Mouse (Mus musculus) intestine, postnatal 0 days (tissue): ENCODE results near the gene Slc43a1. TPM values are rescaled to one million over a fixed set of nuclear protein-coding genes. Genes with fewer than 3 reads are reported as not detected.
"Not testable (repeated sequence)": the region's sequence is repeated elsewhere in the genome, so short reads cannot be mapped to it uniquely, and the experiment has no call there.

Experiments used
- ATAC-seq: fragments of 200-750 bp; cut with Nextera tagmentation; 2 replicates; pipeline ENCODE4 v1.8.0; 2017; ENCODE audit warnings: mild to moderate bottlenecking, moderate TSS enrichment, moderate library complexity
- H3K27ac ChIP-seq: fragments of 300-500 bp; sonication (generic); 2 replicates; pipeline ENCODE4 v1.5.1; 2014; ENCODE audit warnings: mild to moderate bottlenecking, low read depth, low read length, moderate library complexity
- H3K27me3 ChIP-seq: fragments of 300-500 bp; sonication (generic); replicated peaks from 2 replicates; pipeline ENCODE4 v1.6.1; 2014; ENCODE audit warnings: low read length, mixed read lengths; ENCODE audit not compliant: control insufficient read depth, insufficient read depth
- H3K36me3 ChIP-seq: fragments of 300-500 bp; sonication (generic); 2 replicates; pipeline ENCODE4 v1.6.1; 2014; ENCODE audit warnings: mild to moderate bottlenecking, moderate library complexity; ENCODE audit not compliant: control insufficient read depth, insufficient read depth
- H3K4me1 ChIP-seq: fragments of 300-500 bp; sonication (generic); replicated peaks from 2 replicates; pipeline ENCODE4 v1.6.1; 2014; ENCODE audit warnings: antibody characterized with exemption, low read length, mixed read lengths; ENCODE audit not compliant: control insufficient read depth, insufficient read depth
- H3K4me2 ChIP-seq: fragments of 300-500 bp; sonication (generic); replicated peaks from 2 replicates; pipeline ENCODE4 v1.6.1; 2014; ENCODE audit warnings: low read depth, mild to moderate bottlenecking, moderate library complexity
- H3K4me3 ChIP-seq: fragments of 300-500 bp; sonication (generic); 2 replicates; pipeline ENCODE4 v1.5.1; 2014; ENCODE audit warnings: low read depth, low read length
- H3K9ac ChIP-seq: fragments of 300-500 bp; sonication (generic); 2 replicates; pipeline ENCODE4 v1.6.1; 2014; ENCODE audit warnings: mild to moderate bottlenecking, low read depth, low read length
- H3K9me3 ChIP-seq: fragments of 300-500 bp; sonication (generic); 2 replicates; pipeline ENCODE4 v1.6.1; 2016; ENCODE audit warnings: mixed run types; ENCODE audit not compliant: control insufficient read depth
- CTCF ChIP-seq: sonication (generic); IDR thresholded peaks from 2 replicates; pipeline ENCODE4 v1.5.1; 2016; ENCODE audit warnings: low read depth, mild to moderate bottlenecking, control low read depth, antibody characterized with exemption, moderate library complexity
- WGBS: fragments of 180-500 bp; shearing (Covaris S2); extraction: QIAGEN DNeasy Blood & Tissue Kit; methylation state at CpG from one replicate; pipeline ENCODE4 v1.1.7; 2014; 5-methylcytosine and 5-hydroxymethylcytosine counted together
- polyA plus RNA-seq: library from polyadenylated mRNA; unstranded; fragments of >200 nt; fragmentation: Nextera tagmentation; extraction: Ambion mirVana; gene quantifications from 2 replicates; pipeline ENCODE4 v1.2.1, GENCODE M21; 2015

Gene Slc43a1
- polyA plus RNA-seq, 1 experiment from 2014 or later: 4.1 TPM

- H3K27me3 ChIP-seq: no peaks in the 10 kb centered on the region
- no peaks in the 10 kb centered on the region; the same call in 1 of the 2 replicates for H3K4me1 ChIP-seq
- peak within 1 kb of the TSS; percentile 62 for H3K4me3 ChIP-seq
- no peak for TF ChIP-seq CTCF
- WGBS: 1% methylated on average over 21 of the region's 21 CpGs
- H3K36me3 ChIP-seq: no peaks in the 10 kb centered on the region
- peak within 1 kb of the TSS; percentile 38 for H3K9ac ChIP-seq
- peaks cover 13% of the 10 kb centered on the region; the same call in 1 of the 2 replicates for H3K9me3 ChIP-seq
- ATAC-seq: peak; percentile 46
- peak within 1 kb of the TSS; percentile 92 for H3K4me2 ChIP-seq
- peak within 1 kb of the TSS; percentile 69 for H3K27ac ChIP-seq
These were observed 40.1 kb upstream of the Slc43a1 start, which contains the start of gene Ube2l6 for GRCm38 (mm10) chr2:84798493-84798921. Gene Ube2l6, plus strand, starts transcription at chr2:84798828.

GRCm38 (mm10) chr2:84799041-84799561 lies 39.5 kb upstream of the Slc43a1 start:
- peak overlapping the region; percentile 38 for H3K9ac ChIP-seq
- no peaks in the 10 kb centered on the region; the same call in 1 of the 2 replicates for H3K4me1 ChIP-seq
- TF ChIP-seq CTCF: peak; percentile 85
- ATAC-seq: peak; percentile 49
- peaks cover 5% of the 10 kb centered on the region; the same call in 1 of the 2 replicates for H3K36me3 ChIP-seq
- 0% methylated on average over 14 of the region's 16 CpGs for WGBS
- H3K9me3 ChIP-seq: peaks cover 13% of the 10 kb centered on the region; the same call in 1 of the 2 replicates
- peak overlapping the region; percentile 69 for H3K27ac ChIP-seq
- no peaks in the 10 kb centered on the region for H3K27me3 ChIP-seq
- peak overlapping the region; percentile 62 for H3K4me3 ChIP-seq
- peak overlapping the region; percentile 92 for H3K4me2 ChIP-seq

- Histone ChIP-seq H3K36me3 (peaks cover 16% of the 10 kb centered on the region; the same call in 1 of the 2 replicates), H3K9ac (no peak overlapping the region), H3K27ac (no peak overlapping the region), H3K4me1 (no peaks in the 10 kb centered on the region; the same call in 1 of the 2 replicates), H3K27me3 (no peaks in the 10 kb centered on the region), H3K9me3 (peaks cover 4% of the 10 kb centered on the region; the same call in 1 of the 2 replicates), H3K4me3 (no peak overlapping the region), H3K4me2 (peak overlapping the region; percentile 92)
- ATAC-seq: peak; percentile 61
- 62% methylated on average over 4 of the region's 4 CpGs for WGBS
- TF ChIP-seq CTCF: no peak
These were observed 38.3 kb upstream of the Slc43a1 start for GRCm38 (mm10) chr2:84800304-84800703.

GRCm38 (mm10) chr2:84801223-84801622 lies 37.4 kb upstream of the Slc43a1 start:
- H3K4me2 ChIP-seq, ATAC-seq, H3K9ac ChIP-seq, H3K27ac ChIP-seq, H3K27me3 ChIP-seq, H3K4me3 ChIP-seq, H3K9me3 ChIP-seq, H3K4me1 ChIP-seq: not testable (repeated sequence)
- 64% methylated on average over 5 of the region's 5 CpGs for WGBS
- peaks cover 21% of the 10 kb centered on the region; the same call in 1 of the 2 replicates for H3K36me3 ChIP-seq

GRCm38 (mm10) chr2:84803963-84804362 lies 34.7 kb upstream of the Slc43a1 start:
- no peak for TF ChIP-seq CTCF
- no peak overlapping the region for H3K9ac ChIP-seq
- H3K4me3 ChIP-seq: no peak overlapping the region
- no peak for ATAC-seq
- H3K27ac ChIP-seq: no peak overlapping the region
- H3K4me1 ChIP-seq: no peaks in the 10 kb centered on the region
- no peaks in the 10 kb centered on the region for H3K27me3 ChIP-seq
- 92% methylated on average over 7 of the region's 7 CpGs for WGBS
- H3K4me2 ChIP-seq: no peak overlapping the region
- H3K36me3 ChIP-seq: peaks cover 28% of the 10 kb centered on the region; the same call in 1 of the 2 replicates
- no peaks in the 10 kb centered on the region for H3K9me3 ChIP-seq

GRCm38 (mm10) chr2:84806546-84806945 lies 32.1 kb upstream of the Slc43a1 start:
- H3K36me3 ChIP-seq: peaks cover 30% of the 10 kb centered on the region; the same call in 1 of the 2 replicates
- H3K27ac ChIP-seq: no peak overlapping the region
- WGBS: 61% methylated on average over 5 of the region's 5 CpGs

More at GRCm38 (mm10) chr2:84806546-84806945, 32.1 kb upstream of the Slc43a1 start:
- H3K4me1 ChIP-seq: 0 out of 2 replicates have a peak, but pooled peaks cover 6% of the 10 kb centered on the region
- no peaks in the 10 kb centered on the region for H3K27me3 ChIP-seq
- no peak for TF ChIP-seq CTCF
- H3K4me2 ChIP-seq: no peak overlapping the region
- H3K4me3 ChIP-seq: no peak overlapping the region
- no peak overlapping the region for H3K9ac ChIP-seq
- ATAC-seq: no peak
- H3K9me3 ChIP-seq: no peaks in the 10 kb centered on the region
